Mouse (Mus musculus) thymus, postnatal 36 days (tissue): Measurements from ENCODE around the gene Igsf21.
A peak's percentile ranks its signal among the peaks of the same experiment; 100 is the strongest.

Experiments used
- DNase-seq, 2 experiments: peaks; one replicate each; pipeline ENCODE4 v3.0.0; 2022; ENCODE audit warnings: mixed read lengths in 2 of 2

Igsf21 gene

GRCm38 (mm10) chr4:140235361-140236153 is 11.0 kb downstream of the Igsf21 start:
- no peak for DNase-seq

GRCm38 (mm10) chr4:140234412-140235205 is 12.0 kb downstream of the Igsf21 start:
- no peak for DNase-seq

GRCm38 (mm10) chr4:140227837-140228236 is 18.7 kb downstream of the Igsf21 start:
- DNase-seq = no peak

DNA sequence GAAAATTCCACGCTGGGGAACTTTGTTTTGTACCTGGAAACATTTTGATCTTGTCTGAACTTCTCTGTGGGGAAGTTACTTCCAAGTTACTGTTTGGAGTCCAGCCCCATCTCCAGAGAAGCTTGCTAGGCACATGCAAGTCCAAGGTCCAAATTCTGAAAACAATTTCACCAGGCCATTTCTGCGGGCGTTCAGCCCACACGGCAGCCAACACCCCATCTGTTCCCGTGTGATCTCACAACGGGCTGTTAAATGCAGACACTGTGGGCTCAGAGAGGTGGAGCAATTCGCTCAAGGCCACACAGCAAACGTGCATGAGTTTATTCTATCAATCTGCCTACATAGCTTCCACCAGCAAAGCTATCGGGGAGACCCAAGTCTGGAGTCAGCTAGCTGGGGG is 21.4 kb downstream of the Igsf21 start:
- no peak for DNase-seq

DNA sequence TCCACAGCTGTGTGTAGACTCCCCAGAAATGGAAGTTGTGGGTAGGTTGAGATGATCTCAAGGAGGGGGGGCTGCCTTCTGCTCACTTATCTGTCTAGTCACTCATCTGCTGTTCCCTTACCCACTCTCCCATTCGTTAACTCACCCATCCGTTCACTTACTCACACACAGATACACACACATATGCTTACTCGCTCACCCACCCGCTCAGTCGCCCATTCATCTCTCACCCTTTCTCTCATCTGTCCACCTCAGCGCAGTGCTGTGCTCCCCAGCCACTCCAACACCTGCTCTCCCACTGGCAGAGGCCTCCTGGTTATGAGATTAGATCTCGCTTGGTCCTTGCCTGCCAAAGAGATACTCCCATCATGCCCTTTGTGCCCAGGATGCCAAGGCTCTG is 22.1 kb downstream of the Igsf21 start:
- DNase-seq = no peak

- no peak for DNase-seq
Measured at GRCm38 (mm10) chr4:140223067-140223466, 23.5 kb downstream of the Igsf21 start.

- no peak for DNase-seq
Measured at GRCm38 (mm10) chr4:140220326-140221093, 26.1 kb downstream of the Igsf21 start.

- no peak for DNase-seq
Measured at GRCm38 (mm10) chr4:140218853-140219852, 27.4 kb downstream of the Igsf21 start.

GRCm38 (mm10) chr4:140218384-140218783 is 28.2 kb downstream of the Igsf21 start:
- no peak for DNase-seq

GRCm38 (mm10) chr4:140217934-140218333 is 28.6 kb downstream of the Igsf21 start:
- DNase-seq = no peak

GRCm38 (mm10) chr4:140216096-140216495 is 30.5 kb downstream of the Igsf21 start:
- peak in 1 of 2 experiments; percentile 39 for DNase-seq

DNA sequence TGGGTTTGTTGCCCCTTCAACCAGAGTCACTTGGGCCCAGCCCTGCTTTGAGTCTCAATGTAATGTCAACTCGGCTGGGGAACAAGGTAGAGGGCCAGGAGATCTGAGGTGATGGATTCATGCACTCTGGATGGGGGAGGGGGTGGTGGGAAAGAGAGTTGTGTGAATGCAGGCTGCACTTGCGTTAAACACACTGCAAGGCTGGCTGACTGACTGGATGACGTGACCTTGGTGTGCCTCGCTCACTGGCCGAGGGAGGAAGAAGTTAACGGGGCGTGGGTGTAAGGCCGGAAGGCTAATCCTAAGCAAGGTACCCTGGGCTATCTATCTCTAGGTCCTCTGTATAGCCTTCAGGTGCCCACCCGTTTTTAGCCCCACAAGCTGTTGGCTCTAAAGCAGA is 31.4 kb downstream of the Igsf21 start:
- DNase-seq = peak in 1 of 2 experiments; percentile 29

DNA sequence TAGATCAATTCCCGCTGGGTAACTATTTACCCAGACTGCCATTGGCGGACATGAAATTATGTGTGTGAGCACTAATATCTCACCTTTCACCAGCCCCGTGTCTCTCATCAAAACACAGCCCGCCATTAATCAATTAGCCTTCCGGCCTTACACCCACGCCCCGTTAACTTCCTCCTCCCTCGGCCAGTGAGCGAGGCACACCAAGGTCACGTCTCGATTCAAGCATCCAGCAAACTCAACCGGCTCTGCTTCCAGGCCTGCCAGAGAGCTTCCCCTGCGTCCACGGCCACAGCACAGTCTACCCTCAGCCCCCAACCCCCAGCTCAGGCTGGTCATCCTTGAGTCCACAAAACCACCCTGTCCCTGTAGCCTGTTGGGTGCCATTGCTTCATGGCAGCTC is 32.2 kb downstream of the Igsf21 start:
- DNase-seq = no peak

GRCm38 (mm10) chr4:140210129-140210890 is 36.3 kb downstream of the Igsf21 start:
- no peak for DNase-seq

- DNase-seq = no peak
Measured at GRCm38 (mm10) chr4:140205811-140206231, 40.8 kb downstream of the Igsf21 start.

GRCm38 (mm10) chr4:140204775-140205174 is 41.8 kb downstream of the Igsf21 start:
- no peak for DNase-seq

GRCm38 (mm10) chr4:140203696-140204272 is 42.8 kb downstream of the Igsf21 start:
- no peak for DNase-seq

DNA sequence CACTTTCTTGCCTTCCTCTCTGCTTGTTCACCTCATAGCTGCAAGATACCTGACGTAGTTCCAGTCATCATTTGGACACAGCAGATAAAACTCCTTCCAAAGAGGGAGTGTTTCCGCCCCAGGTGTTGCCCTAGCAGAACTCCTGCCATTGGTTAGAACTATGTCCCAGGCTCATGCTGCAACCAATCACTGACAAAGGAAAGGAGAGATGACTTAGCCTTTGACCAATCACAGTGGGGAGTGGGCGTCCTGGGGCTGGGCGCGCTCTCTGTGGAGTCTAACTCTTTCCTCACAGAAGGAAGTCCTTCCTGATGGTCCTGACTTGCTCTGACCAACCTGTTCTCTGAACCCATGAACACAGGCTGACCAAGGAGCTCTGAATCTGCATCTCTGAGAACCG is 44.4 kb downstream of the Igsf21 start:
- no peak for DNase-seq

DNA sequence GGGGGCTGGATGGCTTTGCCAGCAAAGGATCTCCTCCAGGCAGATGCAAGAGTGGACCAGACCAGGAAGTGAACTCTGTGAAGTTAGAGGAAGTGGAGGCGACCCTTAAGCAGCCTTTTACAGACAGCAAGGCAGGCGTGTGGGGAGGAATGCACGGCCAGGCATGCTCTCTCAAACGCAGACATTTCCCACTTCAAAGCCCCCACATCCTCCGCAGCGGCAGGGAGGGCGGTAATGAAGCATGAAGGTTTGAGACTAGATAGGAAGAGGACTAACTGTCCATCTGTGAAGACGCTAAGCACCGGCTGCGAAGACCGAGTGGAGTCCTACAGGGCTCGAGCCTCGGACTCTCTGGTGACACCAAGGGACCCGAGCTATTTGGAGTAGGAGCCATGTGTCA is 46.3 kb downstream of the Igsf21 start:
- DNase-seq = peak; percentile 55 to 57

DNA sequence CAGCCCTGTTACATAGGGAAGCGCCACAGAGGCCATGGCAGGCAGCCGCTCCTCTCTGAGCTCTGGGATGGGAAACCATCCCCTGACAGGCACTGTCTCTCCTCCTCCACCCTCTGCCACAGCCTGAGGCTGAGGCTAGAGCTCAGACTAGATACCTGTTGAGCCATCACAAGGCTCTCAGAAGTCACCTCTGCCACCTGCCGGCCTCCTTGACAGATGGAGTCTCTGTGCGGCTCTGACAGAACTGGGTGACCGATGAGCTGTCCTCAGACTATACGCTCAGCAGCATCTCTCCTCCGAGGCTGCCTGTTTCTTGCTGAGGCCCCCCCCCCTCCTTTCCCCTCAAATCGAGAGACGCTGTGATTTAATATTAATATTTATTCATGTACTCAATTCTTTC is 49.9 kb downstream of the Igsf21 start:
- DNase-seq = no peak
